Mouse (Mus musculus) forebrain, embryonic 16.5 days (tissue): ENCODE measurements at regions not wholly inside any gene's neighbourhood (a gene's known extent, or its start where the extent isn't known, plus 50 kb on each side); places are given as distances from the start of the nearest gene placed in this dataset.

Experiments used
- ATAC-seq: fragments of 200-750 bp; cut with Nextera tagmentation; 2 replicates; pipeline ENCODE4 v1.8.0; 2017; ENCODE audit warnings: mild to moderate bottlenecking, moderate library complexity
- H3K27ac ChIP-seq: fragments of 300-500 bp; sonication (generic); 2 replicates; pipeline ENCODE4 v1.5.1; 2014; ENCODE audit warnings: low read length, control low read depth
- H3K27me3 ChIP-seq: fragments of 300-500 bp; sonication (generic); replicated peaks from 2 replicates; pipeline ENCODE4 v1.6.1; 2014; ENCODE audit warnings: low read length; ENCODE audit not compliant: control insufficient read depth, insufficient read depth
- H3K36me3 ChIP-seq: fragments of 300-500 bp; sonication (generic); 2 replicates; pipeline ENCODE4 v1.6.1; 2014; ENCODE audit not compliant: control insufficient read depth, insufficient read depth
- H3K4me1 ChIP-seq: fragments of 300-500 bp; sonication (generic); replicated peaks from 2 replicates; pipeline ENCODE4 v1.6.1; 2014; ENCODE audit warnings: low read length; ENCODE audit not compliant: control insufficient read depth, insufficient read depth
- H3K4me2 ChIP-seq: fragments of 300-500 bp; sonication (generic); 2 replicates; pipeline ENCODE4 v1.6.1; 2014; ENCODE audit warnings: mild to moderate bottlenecking, low read length, control low read depth
- H3K4me3 ChIP-seq: fragments of 300-500 bp; sonication (generic); replicated peaks from 2 replicates; pipeline ENCODE4 v1.5.1; 2014; ENCODE audit warnings: mild to moderate bottlenecking, low read length, control low read depth
- H3K9ac ChIP-seq: fragments of 300-500 bp; sonication (generic); replicated peaks from 2 replicates; pipeline ENCODE4 v1.6.1; 2014; ENCODE audit warnings: low read depth, low read length, control low read depth
- H3K9me3 ChIP-seq: fragments of 300-500 bp; sonication (generic); 2 replicates; pipeline ENCODE4 v1.6.1; 2016; ENCODE audit warnings: low read length; ENCODE audit not compliant: control insufficient read depth
- WGBS: fragments of 180-500 bp; shearing (Covaris S2); extraction: QIAGEN DNeasy Blood & Tissue Kit; methylation state at CpG from one replicate; pipeline ENCODE4 v1.1.7; 2014; 5-methylcytosine and 5-hydroxymethylcytosine counted together

DNA sequence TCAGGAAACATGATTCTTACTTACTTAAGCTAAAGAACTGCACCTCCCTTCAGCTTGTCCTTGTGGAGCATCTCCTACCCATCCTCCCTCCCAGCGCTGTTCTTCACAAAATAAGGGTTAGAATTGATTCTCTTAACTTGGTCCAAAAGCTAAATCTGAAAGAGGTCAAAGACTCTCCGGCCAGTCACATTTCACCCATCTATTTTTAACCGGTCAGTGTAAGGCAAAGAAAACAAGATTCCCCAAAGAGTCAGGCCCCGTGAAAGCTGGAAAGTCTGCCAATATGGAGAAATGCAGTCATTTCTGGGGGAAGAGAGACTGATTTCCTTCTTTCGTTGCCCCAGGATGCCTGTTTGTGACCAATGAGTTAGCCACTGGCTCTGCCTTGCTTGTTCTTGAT is 114.0 kb downstream of the Zfp36l1 start:
- ATAC-seq, result no peak
- Histone ChIP-seq H3K9ac (no peak overlapping the region), H3K4me1 (0 out of 2 replicates have a peak, but pooled peaks cover 2% of the 10 kb centered on the region), H3K4me3 (no peak overlapping the region), H3K27me3 (no peaks in the 10 kb centered on the region), H3K27ac (no peak overlapping the region), H3K4me2 (no peak overlapping the region), H3K9me3 (no peaks in the 10 kb centered on the region), H3K36me3 (no peaks in the 10 kb centered on the region)
- 91% methylated on average over 5 of the region's 5 CpGs for WGBS

GRCm38 (mm10) chr12:79998339-79998738 is 114.5 kb downstream of the Zfp36l1 start:
- ATAC-seq, result no peak
- Histone ChIP-seq H3K27ac (no peak overlapping the region), H3K9ac (no peak overlapping the region), H3K4me2 (no peak overlapping the region), H3K36me3 (no peaks in the 10 kb centered on the region), H3K9me3 (no peaks in the 10 kb centered on the region), H3K27me3 (no peaks in the 10 kb centered on the region), H3K4me3 (no peak overlapping the region), H3K4me1 (0 out of 2 replicates have a peak, but pooled peaks cover 2% of the 10 kb centered on the region)
- WGBS, result 94% methylated on average over 2 of the region's 2 CpGs

- WGBS, result 84% methylated on average over 4 of the region's 4 CpGs
- ATAC-seq, result no peak
- H3K9me3 ChIP-seq, result no peaks in the 10 kb centered on the region
- H3K27me3 ChIP-seq, result no peaks in the 10 kb centered on the region
- no peak overlapping the region for H3K4me2 ChIP-seq
- H3K27ac ChIP-seq, result no peak overlapping the region
- H3K9ac ChIP-seq, result no peak overlapping the region
- 0 out of 2 replicates have a peak, but pooled peaks cover 2% of the 10 kb centered on the region for H3K4me1 ChIP-seq
- no peak overlapping the region for H3K4me3 ChIP-seq
- no peaks in the 10 kb centered on the region for H3K36me3 ChIP-seq
Measured at GRCm38 (mm10) chr12:79997201-79997600, 115.6 kb downstream of the Zfp36l1 start.

GRCm38 (mm10) chr12:79995521-79996094 is 117.2 kb downstream of the Zfp36l1 start:
- Histone ChIP-seq H3K4me3 (no peak overlapping the region), H3K4me1 (peaks cover 4% of the 10 kb centered on the region), H3K36me3 (no peaks in the 10 kb centered on the region), H3K27ac (no peak overlapping the region), H3K27me3 (no peaks in the 10 kb centered on the region), H3K4me2 (no peak overlapping the region), H3K9me3 (no peaks in the 10 kb centered on the region), H3K9ac (no peak overlapping the region)
- ATAC-seq, result no peak
- WGBS, result 95% methylated on average over 4 of the region's 4 CpGs

DNA sequence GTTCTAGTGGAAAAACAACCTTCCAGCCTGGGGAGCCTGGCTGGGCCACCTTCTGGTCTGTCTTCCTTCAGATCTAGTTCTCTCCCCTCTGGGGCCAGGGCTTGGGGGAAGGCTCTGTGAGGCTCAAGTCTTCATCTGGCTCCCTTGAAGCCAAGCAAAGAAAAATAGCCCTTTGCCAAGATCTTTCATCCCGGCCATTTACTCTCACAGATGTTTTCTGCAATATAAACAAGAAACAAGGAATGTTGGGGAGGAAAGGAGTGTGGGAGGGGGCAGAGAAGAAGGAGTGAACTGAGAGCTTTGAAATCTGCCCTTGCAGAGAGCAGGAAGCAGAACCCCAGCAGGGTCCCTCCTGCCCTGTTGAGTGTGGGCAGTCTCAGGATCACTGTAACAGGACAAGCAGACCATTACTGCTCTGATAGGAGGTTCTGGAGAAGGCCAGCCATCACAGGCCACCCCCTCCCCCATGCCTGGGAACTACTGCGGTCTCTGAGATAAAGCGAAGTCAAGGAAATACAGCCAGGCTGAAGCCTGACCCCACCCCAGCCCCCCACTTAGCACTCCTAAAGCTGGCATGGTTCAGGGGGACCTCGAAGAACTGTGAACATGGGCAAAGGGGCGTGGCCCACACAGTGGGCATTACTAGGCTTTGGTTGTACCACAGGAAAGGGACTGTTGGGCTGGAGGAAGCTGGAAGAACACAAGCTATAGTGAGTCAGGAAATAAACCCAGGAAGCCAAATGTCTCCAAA is 118.8 kb downstream of the Zfp36l1 start:
- peak overlapping the region; percentile 21; the same call in 1 of the 2 replicates for H3K27ac ChIP-seq
- 80% methylated on average over 5 of the region's 5 CpGs for WGBS
- H3K4me1 ChIP-seq, result peaks cover 18% of the 10 kb centered on the region
- no peak overlapping the region for H3K4me2 ChIP-seq
- no peaks in the 10 kb centered on the region for H3K27me3 ChIP-seq
- no peak for ATAC-seq
- no peaks in the 10 kb centered on the region for H3K36me3 ChIP-seq
- H3K9me3 ChIP-seq, result no peaks in the 10 kb centered on the region
- H3K9ac ChIP-seq, result no peak overlapping the region
- H3K4me3 ChIP-seq, result no peak overlapping the region

- Histone ChIP-seq H3K36me3 (no peaks in the 10 kb centered on the region), H3K4me2 (no peak overlapping the region), H3K27me3 (no peaks in the 10 kb centered on the region), H3K9me3 (no peaks in the 10 kb centered on the region), H3K4me1 (peaks cover 19% of the 10 kb centered on the region), H3K9ac (no peak overlapping the region), H3K27ac (peak overlapping the region; percentile 39), H3K4me3 (no peak overlapping the region)
- peak; percentile 34 for ATAC-seq
- WGBS, result 26% methylated on average over 5 of the region's 5 CpGs
Measured at GRCm38 (mm10) chr12:79991279-79991678, 121.5 kb downstream of the Zfp36l1 start.

GRCm38 (mm10) chr12:79990751-79991150 is 122.1 kb downstream of the Zfp36l1 start:
- Histone ChIP-seq H3K4me1 (peaks cover 19% of the 10 kb centered on the region), H3K27ac (peak overlapping the region; percentile 10; the same call in 1 of the 2 replicates), H3K27me3 (no peaks in the 10 kb centered on the region), H3K4me2 (no peak overlapping the region), H3K9me3 (no peaks in the 10 kb centered on the region), H3K9ac (no peak overlapping the region), H3K4me3 (no peak overlapping the region), H3K36me3 (no peaks in the 10 kb centered on the region)
- 25% methylated on average over 4 of the region's 4 CpGs for WGBS
- peak; percentile 88 for ATAC-seq

DNA sequence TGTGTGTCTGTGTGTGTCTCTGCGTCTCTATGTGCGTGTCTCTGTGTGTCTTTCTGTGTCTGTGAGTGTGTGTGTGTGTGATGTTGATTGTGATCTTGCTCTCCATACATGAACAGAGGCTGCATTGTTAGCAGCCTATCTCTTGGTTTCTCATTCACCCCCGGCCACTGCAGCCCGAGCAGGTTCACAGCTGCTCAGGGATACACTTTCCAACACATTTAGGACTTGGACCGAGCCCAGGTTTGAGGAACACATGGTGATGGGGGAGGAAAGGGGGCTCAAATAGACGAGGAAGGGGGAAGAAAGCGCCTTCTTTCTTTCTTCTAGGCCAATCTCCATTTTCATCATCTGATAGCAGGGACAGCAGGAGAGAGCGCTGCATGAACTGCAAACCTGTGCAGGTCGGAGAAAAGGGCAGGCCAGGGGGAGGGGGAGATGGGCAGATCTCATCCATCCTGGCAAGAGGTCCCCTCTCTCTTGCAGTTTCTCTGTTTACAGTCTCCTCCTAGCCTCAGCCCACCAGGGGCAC is 123.2 kb downstream of the Zfp36l1 start:
- no peaks in the 10 kb centered on the region for H3K27me3 ChIP-seq
- no peak for ATAC-seq
- no peak overlapping the region for H3K4me2 ChIP-seq
- H3K36me3 ChIP-seq, result no peaks in the 10 kb centered on the region
- no peaks in the 10 kb centered on the region for H3K9me3 ChIP-seq
- WGBS, result 38% methylated on average over 9 of the region's 9 CpGs
- H3K4me3 ChIP-seq, result no peak overlapping the region
- peak overlapping the region; percentile 61 for H3K27ac ChIP-seq
- H3K4me1 ChIP-seq, result peaks cover 19% of the 10 kb centered on the region
- no peak overlapping the region for H3K9ac ChIP-seq

DNA sequence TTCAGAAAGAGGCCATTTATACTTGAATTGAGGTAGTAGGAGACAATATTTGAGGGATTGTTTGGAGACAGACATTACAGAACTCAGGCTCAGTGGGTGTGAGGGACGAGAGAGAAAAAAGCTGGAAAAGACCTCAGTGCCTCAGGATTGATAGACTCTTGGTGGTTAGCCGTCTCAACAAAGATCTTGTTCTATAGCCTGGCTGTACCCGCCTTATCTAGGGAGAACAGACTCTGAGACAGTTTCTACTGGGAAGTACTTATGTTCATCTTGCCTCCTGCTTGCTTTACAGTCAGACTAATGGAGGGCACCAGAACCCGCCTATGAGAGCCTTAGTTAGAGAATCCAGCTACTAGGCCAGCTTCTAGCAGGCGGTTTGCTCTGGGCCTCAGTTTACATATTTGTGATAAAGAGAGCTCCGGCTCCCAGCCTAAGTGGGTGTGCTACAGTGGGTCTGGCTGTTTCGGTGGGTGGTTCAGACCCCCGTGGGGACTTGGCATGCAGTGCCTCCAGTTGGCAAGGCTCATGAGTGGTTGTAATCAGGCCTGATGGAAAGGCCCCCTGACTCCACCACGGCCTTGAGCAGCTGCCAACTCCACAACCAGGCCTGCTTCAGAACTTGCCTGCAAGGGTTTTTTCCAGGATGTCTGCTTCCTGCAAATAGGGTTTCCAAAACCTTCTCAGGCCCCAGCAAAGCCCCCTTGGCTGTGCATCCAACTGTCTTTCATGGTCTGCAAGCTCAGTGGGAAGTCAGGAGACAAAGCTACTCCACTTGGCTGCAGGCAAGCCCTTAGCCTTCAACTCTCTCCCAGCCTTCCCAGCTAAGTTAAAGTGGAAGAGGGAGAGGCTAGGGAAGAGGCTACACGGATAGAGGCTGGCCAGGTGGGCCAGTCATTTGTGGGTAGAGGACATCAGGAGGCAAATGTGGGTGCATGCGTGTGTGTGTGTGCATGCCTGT is 124.1 kb downstream of the Zfp36l1 start:
- Histone ChIP-seq H3K27ac (peak overlapping the region; percentile 61), H3K4me1 (peaks cover 19% of the 10 kb centered on the region), H3K4me2 (no peak overlapping the region), H3K36me3 (no peaks in the 10 kb centered on the region), H3K4me3 (no peak overlapping the region), H3K27me3 (no peaks in the 10 kb centered on the region), H3K9me3 (no peaks in the 10 kb centered on the region), H3K9ac (no peak overlapping the region)
- peak; percentile 55; the same call in 1 of the 2 replicates for ATAC-seq
- WGBS, result 59% methylated on average over 11 of the region's 11 CpGs
